Mouse (Mus musculus) erythroblast, embryonic 14.5 days (primary cell): ENCODE data around the gene Garnl3. TPM values are rescaled to one million over a fixed set of nuclear protein-coding genes. Genes with fewer than 3 reads are reported as not detected.

Source experiments
- H3K27me3 ChIP-seq: 2 replicates; pipeline ENCODE4 v1.6.1; 2012; ENCODE audit warnings: inconsistent platforms; ENCODE audit not compliant: control insufficient read depth
- H3K36me3 ChIP-seq: 2 replicates; pipeline ENCODE4 v1.6.1; 2012; ENCODE audit warnings: mild to moderate bottlenecking, inconsistent platforms; ENCODE audit not compliant: control insufficient read depth
- H3K4me1 ChIP-seq: 2 replicates; pipeline ENCODE4 v1.6.1; 2012; ENCODE audit warnings: inconsistent platforms; ENCODE audit not compliant: control insufficient read depth
- H3K4me3 ChIP-seq: replicated peaks from 2 replicates; pipeline ENCODE3; 2012; ENCODE audit warnings: moderate library complexity, mild to moderate bottlenecking, inconsistent platforms
- H3K9me3 ChIP-seq: 2 replicates; pipeline ENCODE4 v1.6.1; 2012; ENCODE audit warnings: low read length, inconsistent platforms, mixed read lengths; ENCODE audit not compliant: control insufficient read depth
- GATA1 ChIP-seq: IDR thresholded peaks from 2 replicates; pipeline ENCODE4 v1.6.1; 2012; ENCODE audit warnings: low read length, inconsistent platforms, mixed read lengths
- TAL1 ChIP-seq: IDR thresholded peaks from 3 replicates; pipeline ENCODE4 v1.6.1; 2012; ENCODE audit warnings: low read length, inconsistent platforms, mixed read lengths
- polyA plus RNA-seq: library from polyadenylated mRNA; stranded (reverse); fragments of >175 nt; gene quantifications from 2 replicates; pipeline ENCODE4 v1.2.3, GENCODE M21; 2012

Gene Garnl3
- polyA plus RNA-seq, 1 experiment: not detected

DNA sequence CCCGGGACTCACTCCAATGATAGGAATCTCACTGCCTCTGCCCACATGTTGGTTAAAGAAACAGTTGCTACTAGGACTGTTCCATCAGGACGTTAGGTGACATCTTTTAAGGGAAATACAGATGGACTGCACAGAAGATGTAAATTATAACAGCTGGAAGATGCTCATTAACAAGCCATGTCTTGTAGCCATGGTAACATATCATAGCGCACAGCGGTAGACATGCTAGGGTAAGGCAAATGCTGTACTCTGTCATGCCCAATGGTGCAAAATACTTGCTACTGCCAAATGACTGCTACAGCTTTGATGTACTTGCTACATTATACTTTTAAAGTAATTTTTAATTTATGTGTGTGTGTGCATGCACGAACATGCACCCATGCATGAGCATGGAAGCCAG, 154.3 kb downstream of the Garnl3 start:
- H3K4me3 ChIP-seq: no peak overlapping the region

DNA sequence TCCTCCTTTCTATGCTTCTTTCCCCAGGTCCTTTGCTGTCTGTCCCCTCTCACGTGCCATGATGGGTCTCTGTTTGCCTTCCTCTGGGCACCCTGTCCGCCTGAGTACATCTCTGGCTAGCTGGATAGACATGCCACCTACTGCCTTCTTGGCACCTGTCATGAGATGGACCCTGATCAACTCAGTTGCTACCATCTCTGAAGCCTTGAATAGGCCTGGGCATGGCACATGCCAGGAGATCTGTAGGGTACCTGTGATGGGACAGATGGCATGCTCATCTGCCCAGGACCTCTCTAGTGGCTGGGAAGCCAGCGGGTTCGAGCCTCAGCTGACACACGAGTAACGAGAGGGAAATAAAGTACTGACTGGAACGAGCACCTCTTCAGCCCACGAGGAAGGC, 157.2 kb downstream of the Garnl3 start:
- Histone ChIP-seq H3K9me3 (no peaks in the 10 kb centered on the region), H3K4me1 (peaks cover 23% of the 10 kb centered on the region), H3K4me3 (no peak overlapping the region), H3K36me3 (peaks cover 46% of the 10 kb centered on the region), H3K27me3 (no peaks in the 10 kb centered on the region)
- no peak for TF ChIP-seq GATA1

More for the DNA sequence above, 154.3 kb downstream of the Garnl3 start:
- TF ChIP-seq TAL1 (no peak), GATA1 (no peak)
- H3K27me3 ChIP-seq: no peaks in the 10 kb centered on the region
- peaks cover 50% of the 10 kb centered on the region for H3K36me3 ChIP-seq
- H3K9me3 ChIP-seq: no peaks in the 10 kb centered on the region
- peaks cover 50% of the 10 kb centered on the region for H3K4me1 ChIP-seq

DNA sequence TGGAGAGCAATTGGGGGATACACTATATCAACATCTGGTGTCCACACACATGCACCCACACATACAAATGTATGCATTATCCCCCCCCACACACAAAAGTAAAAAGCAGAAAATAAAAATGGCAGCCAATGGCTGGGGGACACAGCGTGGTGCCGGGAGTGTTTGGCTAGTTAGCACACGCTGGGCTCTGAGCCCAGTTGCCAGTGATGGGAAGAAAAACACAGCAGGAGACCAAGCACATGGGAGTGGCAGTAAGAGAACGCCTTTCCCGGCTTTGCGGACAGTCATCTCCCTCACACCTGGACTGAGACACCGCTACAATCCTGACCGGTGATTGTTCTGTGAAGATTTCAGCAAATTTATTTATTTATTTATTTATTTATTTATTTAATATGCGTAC, 160.2 kb downstream of the Garnl3 start:
- Histone ChIP-seq H3K36me3 (peaks cover 39% of the 10 kb centered on the region), H3K9me3 (no peaks in the 10 kb centered on the region), H3K27me3 (no peaks in the 10 kb centered on the region), H3K4me1 (peaks cover 24% of the 10 kb centered on the region), H3K4me3 (no peak overlapping the region)
- TF ChIP-seq TAL1 (no peak), GATA1 (no peak)

DNA sequence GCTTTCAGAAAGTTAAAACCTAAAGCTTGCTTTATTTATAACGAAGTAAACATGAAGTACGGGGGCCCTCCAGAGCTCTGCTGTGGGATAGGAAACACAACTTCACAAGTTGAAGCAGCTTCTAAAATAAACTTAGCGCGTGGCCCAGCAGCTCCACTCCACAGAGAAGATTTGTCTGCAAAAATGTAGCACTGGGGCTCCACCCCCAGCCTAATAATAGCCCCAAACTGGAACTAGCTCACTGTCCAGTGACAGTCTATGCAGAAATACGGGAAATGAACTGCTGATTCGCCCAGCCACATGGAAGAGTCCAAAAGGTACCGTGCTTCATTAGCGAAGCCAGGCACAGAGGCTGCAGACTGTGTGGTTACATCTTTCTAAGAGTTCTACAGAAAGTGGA, 162.1 kb downstream of the Garnl3 start:
- Histone ChIP-seq H3K4me1 (peaks cover 40% of the 10 kb centered on the region), H3K9me3 (no peaks in the 10 kb centered on the region), H3K36me3 (peaks cover 28% of the 10 kb centered on the region), H3K27me3 (no peaks in the 10 kb centered on the region), H3K4me3 (no peak overlapping the region)
- TF ChIP-seq GATA1 (no peak), TAL1 (no peak)

- peaks cover 52% of the 10 kb centered on the region for H3K4me1 ChIP-seq
- H3K36me3 ChIP-seq: peaks cover 28% of the 10 kb centered on the region
- H3K27me3 ChIP-seq: no peaks in the 10 kb centered on the region
- H3K4me3 ChIP-seq: peak overlapping the region; percentile 68
- TF ChIP-seq GATA1 (no peak), TAL1 (no peak)
- H3K9me3 ChIP-seq: no peaks in the 10 kb centered on the region
Measured at GRCm38 (mm10) chr2:32968024-32968614, 163.3 kb downstream of the Garnl3 start.

GRCm38 (mm10) chr2:32966689-32967631, 164.5 kb downstream of the Garnl3 start:
- TF ChIP-seq TAL1 (no peak), GATA1 (no peak)
- no peaks in the 10 kb centered on the region for H3K27me3 ChIP-seq
- peaks cover 64% of the 10 kb centered on the region for H3K4me1 ChIP-seq
- H3K9me3 ChIP-seq: no peaks in the 10 kb centered on the region
- H3K4me3 ChIP-seq: peak overlapping the region; percentile 68
- H3K36me3 ChIP-seq: peaks cover 32% of the 10 kb centered on the region

- TF ChIP-seq TAL1 (no peak), GATA1 (no peak)
- H3K9me3 ChIP-seq: no peaks in the 10 kb centered on the region
- H3K36me3 ChIP-seq: peaks cover 32% of the 10 kb centered on the region
- no peaks in the 10 kb centered on the region for H3K27me3 ChIP-seq
- H3K4me1 ChIP-seq: peaks cover 70% of the 10 kb centered on the region
- H3K4me3 ChIP-seq: peak overlapping the region; percentile 68
Measured at GRCm38 (mm10) chr2:32966184-32966688, 165.2 kb downstream of the Garnl3 start.

DNA sequence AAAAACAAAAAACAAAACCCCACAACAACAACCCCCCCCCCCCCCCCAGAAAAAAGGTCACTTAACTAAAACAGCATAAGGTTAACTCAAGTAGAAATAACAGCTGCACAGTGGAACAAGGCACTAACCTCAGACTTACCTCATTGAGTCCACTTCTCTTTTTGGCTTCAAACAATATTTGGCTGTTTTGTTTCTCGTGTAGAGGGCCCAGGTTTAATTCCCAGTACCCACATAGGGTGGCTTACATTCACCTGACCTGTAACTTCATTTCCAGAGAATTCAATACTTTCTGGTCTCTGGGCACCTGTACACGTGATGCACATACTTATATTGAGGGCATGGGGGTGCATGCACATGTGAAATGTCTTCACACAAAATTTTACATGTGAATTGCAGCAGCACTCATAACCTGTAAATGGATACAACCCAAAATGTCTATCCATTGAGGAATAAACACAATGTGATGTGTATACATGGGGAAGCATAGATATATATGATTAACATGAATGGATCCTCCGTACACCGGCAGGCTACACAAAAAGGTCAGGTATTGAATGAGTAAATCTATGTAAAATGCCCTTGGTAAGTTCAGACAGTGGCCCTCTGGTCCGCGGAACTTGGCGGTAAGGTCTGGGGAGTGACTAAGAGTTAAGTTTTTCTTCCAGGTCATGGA, 165.8 kb downstream of the Garnl3 start:
- Histone ChIP-seq H3K9me3 (no peaks in the 10 kb centered on the region), H3K27me3 (no peaks in the 10 kb centered on the region), H3K4me1 (peaks cover 76% of the 10 kb centered on the region), H3K4me3 (peak overlapping the region; percentile 68), H3K36me3 (peaks cover 32% of the 10 kb centered on the region)
- TF ChIP-seq TAL1: no peak
- TF ChIP-seq GATA1: no peak
